Mouse (Mus musculus) 416B (cell line): ENCODE measurements at regions not wholly inside any gene's neighbourhood (a gene's known extent, or its start where the extent isn't known, plus 50 kb on each side); places are given as distances from the start of the nearest gene placed in this dataset.

Experiments
- DNase-seq: peaks from one replicate; pipeline ENCODE4 v3.0.0; 2011; ENCODE audit warnings: low read depth

DNA sequence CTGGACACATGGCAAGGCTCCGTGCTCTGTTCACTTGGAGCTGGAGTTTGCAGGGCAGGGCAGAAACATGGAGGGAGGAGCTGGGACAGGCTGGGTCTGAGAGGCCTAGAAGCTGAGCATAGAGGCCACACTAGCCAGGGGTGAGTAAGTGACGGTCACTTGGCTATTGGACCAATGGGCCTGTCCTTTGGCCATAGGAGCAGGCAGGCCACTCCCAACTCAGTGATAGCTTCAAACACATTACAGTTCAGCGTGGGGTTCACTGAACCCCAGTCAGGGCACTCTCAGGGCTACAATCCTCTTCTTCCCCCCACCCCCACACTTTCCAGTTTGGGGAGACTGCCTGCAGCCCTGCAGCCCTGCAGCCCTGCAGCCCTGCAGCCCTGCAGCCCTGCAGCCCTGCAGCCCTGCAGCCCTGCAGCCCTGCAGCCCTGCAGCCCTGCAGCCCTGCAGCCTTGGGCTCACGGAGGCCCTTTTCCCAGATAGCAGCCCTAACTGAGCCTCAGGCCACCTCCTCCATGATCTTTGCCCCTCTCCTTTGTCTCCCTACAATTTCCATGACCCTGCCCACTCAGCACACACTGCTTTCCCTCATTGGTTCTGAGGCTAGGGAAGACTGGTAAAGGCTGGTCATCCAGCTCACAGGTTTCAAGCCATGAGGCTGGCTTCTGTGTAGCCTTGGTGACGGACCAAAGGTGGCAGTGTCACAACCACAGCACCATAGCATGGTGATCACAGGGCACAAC is 285.3 kb downstream of the Cdh26 start:
- DNase-seq, result no peak

DNA sequence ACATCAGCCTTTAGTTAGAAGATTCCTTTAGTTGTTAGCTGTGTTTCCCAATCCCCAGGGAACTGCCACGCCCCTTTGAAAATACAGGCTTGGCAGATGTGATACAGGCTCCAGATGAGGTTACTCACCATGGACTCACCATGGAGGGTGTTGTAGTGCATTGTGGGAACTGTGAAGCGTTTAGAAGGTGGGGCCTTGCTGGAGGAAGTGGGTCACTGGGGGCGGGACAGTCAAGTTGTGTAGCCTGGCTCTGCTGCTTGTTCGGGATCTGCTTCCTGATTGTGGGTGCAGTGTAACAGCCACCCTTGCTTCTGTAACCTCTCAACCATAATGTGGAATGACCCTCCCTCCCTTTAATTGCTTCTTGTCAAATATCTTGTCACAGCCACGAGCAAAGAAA is 287.7 kb downstream of the Cdh26 start:
- DNase-seq, result no peak

DNA sequence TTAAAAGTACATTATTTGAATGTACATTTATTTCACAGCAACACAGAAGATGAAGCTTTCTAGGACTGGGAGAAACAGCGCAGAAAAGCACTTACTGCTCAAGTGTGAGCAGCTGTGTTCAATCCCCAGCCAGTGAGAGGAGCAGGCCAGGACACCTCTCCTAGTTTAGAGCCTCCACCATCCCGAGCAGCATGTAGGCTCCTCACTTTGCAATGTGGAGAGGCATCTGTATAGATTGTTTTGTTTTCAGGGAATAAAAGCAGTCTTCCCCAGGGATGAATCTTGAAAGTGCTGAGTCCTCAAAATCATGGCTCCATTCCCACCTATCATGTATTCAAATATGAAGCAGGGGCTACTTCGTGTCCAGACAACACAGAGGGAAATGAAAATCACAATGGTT is 293.1 kb downstream of the Cdh26 start:
- DNase-seq, result no peak

DNA sequence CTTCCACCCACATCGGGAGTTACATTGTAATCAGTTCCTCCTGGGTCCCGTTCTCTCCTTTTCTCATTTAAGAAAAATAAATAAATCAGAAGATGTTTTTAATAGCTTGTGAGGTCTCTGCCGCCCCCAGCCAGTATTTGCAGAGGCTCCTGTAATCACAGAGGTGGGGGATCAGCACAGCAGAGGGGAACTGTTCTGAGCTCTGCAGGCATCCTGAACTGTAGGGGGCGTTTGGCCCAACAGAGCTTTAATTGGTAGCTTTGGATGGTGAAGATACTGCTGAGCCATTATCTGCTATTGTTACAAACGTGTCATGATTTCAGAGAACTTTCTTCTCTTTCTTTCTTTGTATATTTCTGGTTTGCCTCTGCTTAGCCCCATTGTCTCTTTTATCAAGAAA is 293.9 kb downstream of the Cdh26 start:
- DNase-seq, result no peak

DNA sequence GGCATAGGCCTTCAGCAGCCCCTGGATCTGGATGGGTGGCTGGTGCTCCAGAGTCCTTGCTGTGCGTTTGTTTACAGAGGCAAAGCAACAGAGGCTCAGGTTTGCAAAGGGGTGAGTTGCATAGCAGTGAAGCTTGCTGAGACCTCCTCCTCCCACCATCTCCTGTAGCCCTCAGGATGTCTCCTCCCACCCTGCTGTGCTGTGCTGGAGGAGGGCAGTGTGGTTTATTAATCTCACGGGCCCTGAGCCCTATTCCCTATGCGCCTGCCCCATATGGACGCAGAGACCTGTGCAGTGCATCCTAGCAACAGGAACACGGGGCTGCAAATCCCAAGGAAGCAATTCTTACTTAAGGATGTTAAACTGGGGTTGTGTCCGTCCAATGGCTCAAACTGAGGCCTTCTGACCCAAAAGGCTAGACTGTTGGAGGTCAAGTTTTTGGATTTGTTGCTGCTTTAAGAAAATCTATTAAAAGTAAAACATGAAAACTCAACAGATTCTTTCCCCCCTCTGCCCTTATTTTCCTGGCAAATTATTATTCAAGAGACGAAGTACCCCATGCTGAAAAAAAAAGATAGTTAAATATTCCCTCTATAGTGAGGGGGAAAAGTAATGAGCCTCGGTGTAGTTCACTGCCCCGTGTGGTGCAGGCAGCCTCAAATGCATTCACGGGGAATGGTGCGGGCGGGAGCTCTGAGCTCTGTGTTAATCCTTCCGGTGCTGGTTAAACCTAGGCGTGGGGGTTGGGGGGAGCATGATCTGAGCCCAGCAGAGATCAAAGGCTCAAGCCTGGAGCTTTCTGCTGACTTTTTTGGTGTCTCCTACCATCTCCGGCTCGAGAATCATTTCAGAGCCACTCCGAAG is 297.8 kb downstream of the Cdh26 start:
- no peak for DNase-seq

DNA sequence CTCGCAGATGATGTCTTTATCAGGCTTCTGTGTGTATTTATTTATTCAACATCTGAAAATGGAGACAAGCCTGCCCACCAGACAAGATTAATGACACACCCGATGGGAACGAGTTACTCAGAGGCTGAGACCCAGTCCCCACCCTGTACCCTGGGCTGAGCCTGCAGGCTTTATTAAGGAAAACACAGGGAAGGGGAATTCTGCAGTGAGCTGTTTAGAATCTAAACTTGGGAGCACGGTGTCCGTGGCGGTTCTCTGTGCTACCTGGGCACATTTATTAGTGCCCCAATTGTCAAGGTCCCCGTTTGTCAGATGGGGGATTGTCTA is 298.4 kb downstream of the Cdh26 start:
- DNase-seq, result no peak

DNA sequence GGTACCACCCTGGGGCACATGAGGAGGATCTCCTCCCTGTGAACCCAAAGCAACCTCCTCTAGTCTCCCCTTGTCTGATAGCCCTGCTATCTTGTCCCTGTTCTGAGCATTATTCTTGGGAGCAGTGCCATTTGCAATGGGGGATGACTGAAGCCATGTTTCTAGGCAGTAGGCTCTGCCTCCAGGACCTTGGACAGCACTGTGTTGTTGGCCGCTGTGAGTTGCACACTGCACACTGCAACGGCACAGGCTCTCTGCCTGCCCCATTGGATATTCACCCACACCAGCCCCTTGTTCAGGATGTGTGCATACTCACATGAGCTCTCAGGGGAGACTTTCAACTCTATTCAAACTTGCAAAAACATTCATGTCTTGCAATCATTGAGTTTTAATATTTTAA is 304.8 kb downstream of the Cdh26 start:
- DNase-seq, result no peak

DNA sequence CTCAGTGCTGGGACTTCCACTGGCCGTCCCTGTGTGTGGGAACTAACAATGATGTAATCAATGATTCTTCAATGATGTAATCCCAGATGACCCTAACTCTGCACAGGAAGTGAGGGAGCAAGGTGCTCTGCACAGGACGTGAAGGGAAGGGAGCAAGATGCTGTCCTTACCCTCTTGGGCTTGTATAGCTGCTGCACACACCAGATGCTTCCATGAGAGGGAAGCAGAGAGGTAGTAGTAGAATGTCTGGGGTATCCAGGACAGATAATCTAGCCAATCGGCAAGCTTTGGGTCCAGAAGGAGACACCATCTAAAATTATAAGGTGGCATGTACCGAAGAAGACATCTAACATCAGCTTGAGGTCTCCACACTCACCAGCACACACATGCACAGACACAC is 314.3 kb downstream of the Cdh26 start:
- no peak for DNase-seq

DNA sequence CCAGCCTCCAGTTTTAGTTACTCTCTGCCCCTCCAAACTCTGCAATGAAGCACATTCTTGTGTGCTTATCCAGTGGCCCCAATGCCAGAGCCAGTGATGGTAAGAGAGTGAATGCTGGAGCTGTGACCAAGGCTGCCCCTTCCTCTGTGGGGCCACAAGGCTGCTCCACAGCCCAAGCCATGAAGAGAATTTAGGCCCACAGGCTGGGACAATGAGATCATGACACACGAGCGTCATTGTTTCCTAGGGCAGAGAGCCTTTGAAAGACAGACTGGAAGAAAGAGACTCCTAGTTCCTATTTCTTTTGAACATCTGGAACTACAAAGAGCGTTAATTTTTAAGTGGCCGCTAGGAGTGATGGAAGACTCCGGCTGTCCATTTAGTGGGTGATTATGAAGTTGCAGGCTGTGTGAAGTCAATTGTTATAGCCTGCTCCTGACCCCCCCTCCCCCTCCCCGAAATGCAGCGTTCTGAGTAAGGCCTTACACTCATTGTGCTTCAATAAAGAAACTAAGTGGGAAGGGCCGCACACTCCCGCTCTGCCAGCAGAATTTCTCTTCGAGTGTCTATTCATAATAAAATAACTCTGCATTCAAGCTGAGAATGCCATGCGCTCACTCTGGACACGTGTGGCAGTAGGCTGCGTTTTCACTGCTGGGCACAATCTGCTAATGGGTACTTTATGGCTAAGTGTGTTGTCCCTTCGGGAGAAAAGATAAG is 315.1 kb downstream of the Cdh26 start:
- no peak for DNase-seq

DNA sequence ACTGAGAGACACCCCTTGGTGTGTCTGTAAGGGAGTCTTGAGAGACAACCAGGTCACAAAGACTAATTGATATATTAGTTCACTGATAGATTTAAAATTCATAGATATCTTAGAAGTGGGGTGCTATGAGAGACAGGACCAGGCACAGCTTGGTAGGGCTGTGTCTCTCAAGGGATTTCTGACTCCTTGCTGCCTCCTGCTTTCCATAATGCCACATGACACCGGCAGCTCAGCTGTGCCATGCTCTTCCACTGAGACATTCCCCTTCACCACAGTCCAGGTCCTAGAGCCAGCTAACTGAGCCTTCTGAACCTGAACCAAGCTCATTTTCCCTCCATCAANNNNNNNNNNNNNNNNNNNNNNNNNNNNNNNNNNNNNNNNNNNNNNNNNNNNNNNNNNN is 320.9 kb downstream of the Cdh26 start:
- no peak for DNase-seq

DNA sequence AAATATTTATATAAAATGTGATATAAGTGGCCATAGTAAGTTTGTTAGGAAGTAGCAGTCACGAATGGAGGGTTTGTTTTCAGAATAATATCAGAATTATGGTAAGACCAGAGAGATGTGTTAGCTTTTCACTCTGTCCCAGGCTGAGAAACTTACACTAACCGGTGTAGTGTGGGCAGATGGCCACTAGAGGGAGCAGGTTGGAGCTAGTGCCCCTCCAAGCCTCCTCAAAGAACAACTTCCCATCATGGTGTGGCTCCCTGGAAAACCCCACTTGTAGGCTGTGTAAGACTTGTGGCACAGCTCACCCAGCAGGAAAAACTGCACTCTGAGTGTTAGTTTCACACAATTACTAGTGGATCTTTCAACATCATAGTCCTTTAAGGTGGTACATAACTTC is 328.0 kb downstream of the Cdh26 start:
- no peak for DNase-seq

DNA sequence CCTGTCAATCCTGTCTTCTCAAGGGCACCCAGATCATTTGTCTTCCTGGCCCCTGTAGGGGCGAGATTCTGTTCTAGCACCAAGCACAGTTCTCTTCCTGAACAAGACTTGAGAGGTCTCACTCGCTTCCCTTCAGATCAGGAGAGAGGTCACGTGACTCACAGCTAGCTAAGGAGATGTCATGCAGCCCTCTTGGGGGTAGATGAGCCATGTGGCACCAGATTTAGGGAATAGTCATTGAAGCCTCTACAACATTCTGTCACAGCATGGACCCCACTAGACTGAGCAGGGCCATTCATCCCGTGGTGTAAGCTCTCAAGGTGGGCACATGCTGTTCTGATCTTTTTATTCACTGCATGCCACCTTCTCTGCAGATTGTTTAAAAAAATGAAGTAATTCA is 338.2 kb downstream of the Cdh26 start:
- DNase-seq, result no peak

DNA sequence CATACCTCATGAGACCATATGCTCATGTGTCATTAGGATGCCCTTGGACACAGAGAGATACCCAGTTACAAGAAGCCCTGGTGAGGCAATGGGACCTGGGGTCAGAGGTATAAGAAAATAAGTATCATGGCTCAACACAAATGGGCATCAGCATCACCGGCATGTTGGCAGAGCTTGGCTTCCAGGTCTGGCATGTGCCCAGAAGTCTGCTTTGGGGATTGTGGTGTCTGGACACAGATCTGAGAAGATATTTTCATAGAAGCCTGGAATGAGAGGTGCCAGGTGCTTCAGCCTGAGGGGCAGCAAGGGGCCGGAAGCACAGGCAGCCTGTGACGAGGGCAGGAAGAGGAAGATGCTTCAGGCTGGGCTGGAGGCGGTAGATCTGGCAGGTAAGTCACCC is 338.7 kb downstream of the Cdh26 start:
- DNase-seq, result no peak

DNA sequence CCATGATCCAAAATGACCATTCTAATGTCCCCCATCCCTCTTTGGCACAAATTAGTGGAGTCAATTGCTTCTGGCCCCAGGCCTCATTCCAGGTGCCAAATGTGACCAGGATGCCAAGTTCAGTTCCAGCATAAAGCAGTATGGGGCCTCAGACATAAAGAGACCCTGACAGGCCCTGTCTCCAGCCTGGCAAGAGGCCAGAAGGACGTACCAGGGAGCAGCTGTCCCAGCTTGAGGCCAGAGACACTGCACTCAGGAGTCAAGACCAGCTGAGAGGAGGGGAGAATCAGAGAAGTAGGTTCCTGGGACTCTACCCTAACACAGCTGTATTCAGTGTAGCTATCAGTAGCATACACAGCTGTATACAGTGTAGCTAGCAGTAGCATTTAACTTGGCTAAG is 341.1 kb downstream of the Cdh26 start:
- DNase-seq, result no peak

DNA sequence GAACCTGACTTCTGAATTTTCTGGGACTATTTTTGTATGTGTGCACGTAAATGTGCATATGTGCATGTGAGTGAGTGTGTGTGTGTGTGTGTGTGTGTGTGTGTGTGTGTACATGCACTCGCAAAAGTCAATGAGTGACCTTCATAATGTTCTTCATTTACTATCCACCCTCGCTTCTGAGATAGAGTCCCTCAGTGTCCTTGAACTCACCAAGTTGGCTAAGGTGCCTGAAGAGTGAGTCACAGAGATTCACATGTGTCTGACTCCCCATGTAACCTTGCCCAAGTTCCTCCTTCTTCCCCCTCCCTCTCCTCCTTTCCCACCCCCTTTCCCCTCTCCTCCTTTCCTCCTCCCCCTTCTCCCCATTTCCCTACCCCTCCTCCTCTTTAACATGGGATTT is 341.6 kb downstream of the Cdh26 start:
- no peak for DNase-seq

DNA sequence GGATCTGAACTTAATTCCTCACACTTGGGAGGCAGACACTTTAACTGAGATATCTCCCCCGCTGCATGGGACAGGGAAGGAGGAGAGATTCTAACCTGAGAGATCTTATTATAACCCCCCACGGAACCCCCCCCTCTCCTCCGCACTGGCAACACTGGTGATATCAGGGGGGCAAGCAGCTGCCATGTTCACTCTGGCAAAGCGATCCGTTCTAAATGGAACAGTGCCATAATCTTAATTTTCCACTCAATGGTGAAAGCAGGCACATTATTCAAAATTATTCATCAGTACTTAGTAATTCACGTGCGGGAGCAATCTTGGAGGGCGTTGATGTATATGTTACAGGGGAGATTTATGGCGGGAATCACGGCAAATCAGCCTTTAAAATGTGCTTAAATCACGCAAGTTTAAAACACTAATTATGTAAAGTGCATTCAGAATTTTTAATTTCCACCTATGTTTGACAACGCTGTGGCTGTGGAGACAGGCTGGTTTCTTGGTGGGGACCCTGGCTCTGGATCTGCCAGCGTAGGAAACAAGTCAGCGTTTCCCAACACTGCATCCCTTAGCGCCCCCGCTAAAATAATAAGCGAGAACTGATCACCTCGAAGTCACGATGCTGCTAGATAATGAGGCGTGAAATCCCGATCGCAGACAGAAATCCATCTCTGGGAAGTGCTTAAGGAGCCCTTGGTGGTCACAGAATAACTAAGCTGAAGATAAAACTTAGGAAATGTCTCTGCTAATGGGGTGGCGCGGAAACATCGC is 354.7 kb downstream of the Cdh26 start:
- no peak for DNase-seq

DNA sequence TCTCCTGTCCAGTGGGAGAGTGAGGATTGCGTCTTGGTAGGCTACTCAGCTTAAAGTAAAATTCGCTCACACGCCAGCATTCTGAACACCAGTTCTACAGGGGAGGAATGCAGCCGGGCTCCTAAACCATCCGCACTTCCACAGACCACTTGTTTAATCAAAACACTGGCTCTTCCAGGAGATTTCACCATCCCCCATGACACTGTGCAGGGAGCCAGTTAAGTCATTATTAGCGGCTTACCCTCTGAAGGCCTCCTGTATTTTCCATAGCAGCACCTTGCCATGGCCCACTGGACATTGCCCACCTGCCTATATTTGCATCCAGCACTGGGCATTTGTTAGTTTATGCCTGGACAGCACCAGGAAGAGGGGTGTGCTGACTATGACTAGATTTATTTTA is 355.5 kb downstream of the Cdh26 start:
- no peak for DNase-seq

DNA sequence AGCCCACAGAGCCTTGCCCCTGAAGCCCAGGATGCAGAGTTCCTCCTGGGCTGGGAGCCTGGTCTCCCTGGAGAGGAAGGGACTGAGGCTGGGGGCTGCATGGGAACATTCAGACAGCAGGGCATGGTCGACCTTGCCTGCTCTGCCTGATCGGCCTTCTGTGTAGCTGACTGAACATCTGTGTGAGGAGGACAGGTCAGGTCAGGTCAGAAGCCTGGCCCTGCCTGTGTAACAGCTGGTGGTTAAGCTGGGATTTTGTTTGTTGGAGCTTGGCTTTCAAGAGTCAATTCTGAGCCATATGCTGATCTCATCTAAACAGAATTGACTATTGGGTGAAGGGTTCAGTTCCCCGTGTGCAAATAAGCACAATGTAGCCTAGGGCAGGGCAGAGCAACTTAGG is 365.5 kb downstream of the Cdh26 start:
- no peak for DNase-seq

DNA sequence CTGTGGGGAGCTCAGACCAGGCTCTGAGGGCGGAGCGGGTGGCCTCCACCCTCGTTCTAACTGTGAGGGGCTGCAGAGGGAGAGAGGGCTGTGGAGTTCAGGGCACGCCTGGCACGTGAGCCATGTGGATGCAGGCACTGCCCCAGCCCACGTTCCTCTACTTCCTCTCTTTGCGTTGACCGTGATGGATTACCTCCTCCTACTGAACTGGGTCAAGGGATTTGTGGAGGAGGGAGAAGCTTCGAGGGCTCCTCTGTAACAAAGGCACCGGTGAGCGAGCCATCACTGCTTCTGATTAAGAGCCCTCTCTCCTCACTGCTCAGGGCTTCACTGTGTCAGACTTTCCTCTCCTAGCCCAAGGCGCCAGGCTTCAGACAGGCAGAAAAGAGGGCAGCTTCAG is 371.1 kb downstream of the Cdh26 start:
- DNase-seq, result no peak

DNA sequence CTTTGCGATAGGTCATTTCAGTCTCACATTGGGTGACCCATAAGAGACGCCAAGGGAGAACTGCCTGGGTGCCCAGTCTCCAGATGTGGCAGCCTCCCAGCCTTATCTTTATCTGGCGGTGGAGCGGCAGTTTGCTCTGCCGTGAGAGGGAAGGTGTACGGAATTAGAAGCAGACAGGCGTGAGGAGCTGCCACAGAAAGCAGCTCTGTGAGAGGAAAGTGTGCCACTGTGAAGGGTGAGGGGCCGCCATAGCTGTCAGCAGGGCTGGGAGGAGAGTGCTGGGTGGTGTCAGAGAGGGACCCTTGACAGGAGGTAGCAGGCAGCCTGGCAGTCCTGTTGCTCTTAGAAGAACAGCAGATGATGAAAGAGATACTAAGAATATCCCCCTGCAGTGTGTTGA is 375.0 kb downstream of the Cdh26 start:
- no peak for DNase-seq

DNA sequence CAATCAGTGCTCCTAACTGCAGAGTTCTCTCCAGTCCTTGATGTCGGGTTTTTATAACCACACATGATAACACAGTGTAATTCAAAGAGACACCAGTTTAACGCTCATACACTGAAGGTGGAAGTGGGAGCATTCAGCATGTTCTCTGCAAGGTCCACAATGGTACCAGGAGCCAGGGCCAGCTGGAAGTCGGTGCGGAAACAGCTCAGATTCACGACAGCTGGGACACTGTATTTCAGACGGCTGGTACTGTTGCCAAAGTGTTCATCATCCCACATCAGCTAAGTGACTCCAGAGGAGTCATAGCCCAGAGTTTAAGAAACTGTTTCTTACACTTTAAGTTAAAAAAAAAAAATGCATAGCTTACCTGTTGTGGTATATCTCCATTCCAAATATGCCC is 391.2 kb downstream of the Cdh26 start:
- no peak for DNase-seq

DNA sequence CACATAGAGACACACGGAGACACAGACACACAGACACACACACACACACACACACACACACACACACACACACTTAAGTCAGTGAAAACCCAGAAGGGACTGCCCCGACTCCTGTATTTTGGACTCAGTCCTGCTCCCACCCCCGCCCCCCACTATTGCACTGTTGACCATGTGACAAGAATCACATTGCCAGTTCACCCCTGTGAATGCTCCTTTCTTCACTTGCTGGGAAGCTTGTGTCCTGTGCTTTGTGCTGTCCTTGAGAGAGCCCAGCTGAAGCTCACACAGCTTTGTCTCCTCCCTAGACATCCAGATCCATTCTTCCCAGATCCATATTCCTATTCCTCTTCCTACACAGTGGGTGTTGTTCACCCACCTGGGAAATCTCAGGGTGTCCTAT is 400.0 kb downstream of the Cdh26 start:
- no peak for DNase-seq
